Mouse (Mus musculus) forebrain, embryonic 10.5 days (tissue): ENCODE data around the gene Mrtfb. TPM values are rescaled to one million over a fixed set of nuclear protein-coding genes. Genes with fewer than 3 reads are reported as not detected.

ENCODE experiments used
- DNase-seq: peaks from one replicate; pipeline ENCODE4 v3.0.0-alpha.2; 2017; ENCODE audit warnings: low spot score; ENCODE audit errors: extremely low spot score
- H3K27ac ChIP-seq: fragments of 300-500 bp; sonication (generic); 2 replicates; pipeline ENCODE4 v1.5.1; 2016; ENCODE audit warnings: mild to moderate bottlenecking
- H3K27me3 ChIP-seq: fragments of 300-500 bp; sonication (generic); 2 replicates; pipeline ENCODE4 v1.6.1; 2016; ENCODE audit warnings: mild to moderate bottlenecking; ENCODE audit not compliant: poor library complexity, severe bottlenecking
- H3K36me3 ChIP-seq: fragments of 300-500 bp; sonication (generic); replicated peaks from 2 replicates; pipeline ENCODE4 v1.6.1; 2016; ENCODE audit warnings: mild to moderate bottlenecking, moderate library complexity
- H3K4me1 ChIP-seq: fragments of 300-500 bp; sonication (generic); 2 replicates; pipeline ENCODE4 v1.6.1; 2016
- H3K4me3 ChIP-seq: fragments of 300-500 bp; sonication (generic); 2 replicates; pipeline ENCODE4 v1.5.1; 2016; ENCODE audit warnings: mild to moderate bottlenecking, moderate library complexity
- H3K9me3 ChIP-seq: fragments of 300-500 bp; sonication (generic); 2 replicates; pipeline ENCODE4 v1.6.1; 2016; ENCODE audit warnings: mild to moderate bottlenecking, moderate library complexity
- WGBS: fragments of 180-500 bp; shearing (Covaris S2); methylation state at CpG from one replicate; pipeline ENCODE4 v1.1.7; 2016; 5-methylcytosine and 5-hydroxymethylcytosine counted together
- polyA plus RNA-seq: library from polyadenylated mRNA; unstranded; fragments of >200 nt; fragmentation: Nextera tagmentation; extraction: Ambion mirVana; gene quantifications from 2 replicates; pipeline ENCODE4 v1.2.1, GENCODE M21; 2016

The Mrtfb gene
- polyA plus RNA-seq, 1 experiment from 2014 or later = 19.1 TPM

GRCm38 (mm10) chr16:13297860-13298259 is 41.6 kb downstream of the Mrtfb start:
- WGBS = 68% methylated on average over 1 of the region's 1 CpGs
- no peaks in the 10 kb centered on the region for H3K9me3 ChIP-seq

GRCm38 (mm10) chr16:13298991-13299390 is 42.7 kb downstream of the Mrtfb start:
- Histone ChIP-seq H3K4me1 (no peaks in the 10 kb centered on the region), H3K27ac (no peak overlapping the region), H3K4me3 (no peak overlapping the region), H3K9me3 (no peaks in the 10 kb centered on the region), H3K27me3 (no peaks in the 10 kb centered on the region), H3K36me3 (peaks cover 4% of the 10 kb centered on the region; the same call in 1 of the 2 replicates)
- DNase-seq = no peak
- WGBS = 88% methylated on average over 2 of the region's 2 CpGs

More at GRCm38 (mm10) chr16:13297860-13298259, 41.6 kb downstream of the Mrtfb start:
- H3K27me3 ChIP-seq = no peaks in the 10 kb centered on the region
- H3K4me3 ChIP-seq = no peak overlapping the region
- peaks cover 4% of the 10 kb centered on the region; the same call in 1 of the 2 replicates for H3K36me3 ChIP-seq
- DNase-seq = no peak
- H3K4me1 ChIP-seq = no peaks in the 10 kb centered on the region
- no peak overlapping the region for H3K27ac ChIP-seq

- 84% methylated on average over 3 of the region's 3 CpGs for WGBS
Observed at GRCm38 (mm10) chr16:13306065-13306695, 49.9 kb downstream of the Mrtfb start.

GRCm38 (mm10) chr16:13310096-13310683 is 53.9 kb downstream of the Mrtfb start:
- WGBS = 71% methylated on average over 1 of the region's 1 CpGs
- DNase-seq = no peak
- peaks cover 6% of the 10 kb centered on the region for H3K36me3 ChIP-seq
- no peak overlapping the region for H3K27ac ChIP-seq
- no peaks in the 10 kb centered on the region for H3K4me1 ChIP-seq
- no peaks in the 10 kb centered on the region for H3K27me3 ChIP-seq
- H3K4me3 ChIP-seq = no peak overlapping the region
- peaks cover 4% of the 10 kb centered on the region; the same call in 1 of the 2 replicates for H3K9me3 ChIP-seq

More at GRCm38 (mm10) chr16:13306065-13306695, 49.9 kb downstream of the Mrtfb start:
- no peak overlapping the region for H3K27ac ChIP-seq
- no peaks in the 10 kb centered on the region for H3K27me3 ChIP-seq
- no peaks in the 10 kb centered on the region for H3K9me3 ChIP-seq
- no peaks in the 10 kb centered on the region for H3K4me1 ChIP-seq
- no peaks in the 10 kb centered on the region for H3K36me3 ChIP-seq
- no peak overlapping the region for H3K4me3 ChIP-seq
- DNase-seq = no peak

GRCm38 (mm10) chr16:13311374-13311773 is 55.1 kb downstream of the Mrtfb start:
- 95% methylated on average over 1 of the region's 1 CpGs for WGBS
- Histone ChIP-seq H3K36me3 (peaks cover 6% of the 10 kb centered on the region), H3K4me1 (no peaks in the 10 kb centered on the region), H3K27me3 (no peaks in the 10 kb centered on the region), H3K4me3 (no peak overlapping the region), H3K9me3 (peaks cover 4% of the 10 kb centered on the region; the same call in 1 of the 2 replicates), H3K27ac (no peak overlapping the region)
- DNase-seq = no peak

- 90% methylated on average over 5 of the region's 5 CpGs for WGBS
- H3K4me1 ChIP-seq = no peaks in the 10 kb centered on the region
- H3K27me3 ChIP-seq = no peaks in the 10 kb centered on the region
- no peak for DNase-seq
- H3K9me3 ChIP-seq = peaks cover 4% of the 10 kb centered on the region; the same call in 1 of the 2 replicates
- H3K4me3 ChIP-seq = no peak overlapping the region
- H3K36me3 ChIP-seq = peaks cover 6% of the 10 kb centered on the region
- no peak overlapping the region for H3K27ac ChIP-seq
Observed at GRCm38 (mm10) chr16:13313096-13313719, 56.9 kb downstream of the Mrtfb start.

GRCm38 (mm10) chr16:13323751-13324150 is 67.5 kb downstream of the Mrtfb start:
- 57% methylated on average over 6 of the region's 6 CpGs for WGBS
- Histone ChIP-seq H3K4me1 (peaks cover 4% of the 10 kb centered on the region), H3K36me3 (peaks cover 17% of the 10 kb centered on the region), H3K27ac (no peak overlapping the region), H3K27me3 (no peaks in the 10 kb centered on the region), H3K4me3 (no peak overlapping the region), H3K9me3 (no peaks in the 10 kb centered on the region)
- no peak for DNase-seq

GRCm38 (mm10) chr16:13326622-13327021 is 70.3 kb downstream of the Mrtfb start:
- DNase-seq = no peak
- H3K27me3 ChIP-seq = no peaks in the 10 kb centered on the region
- no peak overlapping the region for H3K27ac ChIP-seq
- H3K36me3 ChIP-seq = peaks cover 17% of the 10 kb centered on the region
- no peaks in the 10 kb centered on the region for H3K9me3 ChIP-seq
- H3K4me3 ChIP-seq = no peak overlapping the region
- H3K4me1 ChIP-seq = peaks cover 6% of the 10 kb centered on the region
- WGBS = 95% methylated on average over 3 of the region's 3 CpGs

GRCm38 (mm10) chr16:13328646-13329045 is 72.4 kb downstream of the Mrtfb start:
- H3K27ac ChIP-seq = no peak overlapping the region
- H3K4me1 ChIP-seq = peaks cover 3% of the 10 kb centered on the region
- H3K27me3 ChIP-seq = no peaks in the 10 kb centered on the region
- H3K4me3 ChIP-seq = no peak overlapping the region
- DNase-seq = no peak
- 89% methylated on average over 4 of the region's 4 CpGs for WGBS
- H3K9me3 ChIP-seq = no peaks in the 10 kb centered on the region
- H3K36me3 ChIP-seq = peaks cover 17% of the 10 kb centered on the region

GRCm38 (mm10) chr16:13329640-13330039 is 73.4 kb downstream of the Mrtfb start:
- peaks cover 17% of the 10 kb centered on the region for H3K36me3 ChIP-seq
- no peak overlapping the region for H3K4me3 ChIP-seq
- no peak overlapping the region for H3K27ac ChIP-seq
- 0 out of 2 replicates have a peak, but pooled peaks cover 3% of the 10 kb centered on the region for H3K4me1 ChIP-seq
- no peaks in the 10 kb centered on the region for H3K9me3 ChIP-seq
- no peak for DNase-seq
- no peaks in the 10 kb centered on the region for H3K27me3 ChIP-seq
- WGBS = 86% methylated on average over 3 of the region's 3 CpGs

GRCm38 (mm10) chr16:13330221-13330659 is 74.0 kb downstream of the Mrtfb start:
- Histone ChIP-seq H3K9me3 (no peaks in the 10 kb centered on the region), H3K4me3 (no peak overlapping the region), H3K4me1 (0 out of 2 replicates have a peak, but pooled peaks cover 3% of the 10 kb centered on the region), H3K27me3 (no peaks in the 10 kb centered on the region), H3K36me3 (peaks cover 17% of the 10 kb centered on the region), H3K27ac (no peak overlapping the region)
- 91% methylated on average over 6 of the region's 6 CpGs for WGBS
- DNase-seq = no peak

GRCm38 (mm10) chr16:13331898-13332297 is 75.6 kb downstream of the Mrtfb start:
- no peak for DNase-seq
- H3K4me3 ChIP-seq = no peak overlapping the region
- no peak overlapping the region for H3K27ac ChIP-seq
- H3K27me3 ChIP-seq = no peaks in the 10 kb centered on the region
- H3K4me1 ChIP-seq = 0 out of 2 replicates have a peak, but pooled peaks cover 3% of the 10 kb centered on the region
- peaks cover 9% of the 10 kb centered on the region for H3K36me3 ChIP-seq
- H3K9me3 ChIP-seq = no peaks in the 10 kb centered on the region
- 79% methylated on average over 3 of the region's 3 CpGs for WGBS

GRCm38 (mm10) chr16:13332536-13332935 is 76.3 kb downstream of the Mrtfb start:
- DNase-seq = no peak
- WGBS = 87% methylated on average over 2 of the region's 2 CpGs
- no peaks in the 10 kb centered on the region for H3K27me3 ChIP-seq

More at GRCm38 (mm10) chr16:13332536-13332935, 76.3 kb downstream of the Mrtfb start:
- no peaks in the 10 kb centered on the region for H3K9me3 ChIP-seq
- H3K27ac ChIP-seq = no peak overlapping the region
- no peak overlapping the region for H3K4me3 ChIP-seq
- 0 out of 2 replicates have a peak, but pooled peaks cover 3% of the 10 kb centered on the region for H3K4me1 ChIP-seq
- peaks cover 3% of the 10 kb centered on the region; the same call in 1 of the 2 replicates for H3K36me3 ChIP-seq
